Mouse (Mus musculus) hindbrain, postnatal 0 days (tissue): Measurements from ENCODE around the gene Tmprss2. TPM values are rescaled to one million over a fixed set of nuclear protein-coding genes. Genes with fewer than 3 reads are reported as not detected.

Experiments used
- ATAC-seq: fragments of 200-750 bp; cut with Nextera tagmentation; 2 replicates; pipeline ENCODE4 v1.8.0; 2017; ENCODE audit warnings: mild to moderate bottlenecking, moderate TSS enrichment, moderate library complexity
- DNase-seq: peaks from one replicate; pipeline ENCODE4 v3.0.0-alpha.2; 2015; ENCODE audit warnings: low spot score
- H3K27ac ChIP-seq: fragments of 300-500 bp; sonication (generic); 2 replicates; pipeline ENCODE4 v1.5.1; 2014; ENCODE audit warnings: mild to moderate bottlenecking
- H3K27me3 ChIP-seq: fragments of 300-500 bp; sonication (generic); 2 replicates; pipeline ENCODE4 v1.6.1; 2014; ENCODE audit warnings: low read length, mixed read lengths; ENCODE audit not compliant: insufficient read depth
- H3K36me3 ChIP-seq: fragments of 300-500 bp; sonication (generic); 2 replicates; pipeline ENCODE4 v1.6.1; 2014; ENCODE audit warnings: low read length, mixed read lengths; ENCODE audit not compliant: insufficient read depth
- H3K4me1 ChIP-seq: fragments of 300-500 bp; sonication (generic); 2 replicates; pipeline ENCODE4 v1.6.1; 2014; ENCODE audit warnings: antibody characterized with exemption, low read length, mixed read lengths; ENCODE audit not compliant: insufficient read depth
- H3K4me2 ChIP-seq: fragments of 300-500 bp; sonication (generic); 2 replicates; pipeline ENCODE4 v1.6.1; 2014; ENCODE audit warnings: low read depth, mild to moderate bottlenecking, low read length, moderate library complexity, mixed read lengths
- H3K4me3 ChIP-seq: fragments of 300-500 bp; sonication (generic); 2 replicates; pipeline ENCODE4 v1.5.1; 2014; ENCODE audit warnings: low read length
- H3K9ac ChIP-seq: fragments of 300-500 bp; sonication (generic); replicated peaks from 2 replicates; pipeline ENCODE4 v1.6.1; 2014; ENCODE audit warnings: mild to moderate bottlenecking, low read length, moderate library complexity, mixed read lengths
- H3K9me3 ChIP-seq: fragments of 300-500 bp; sonication (generic); 2 replicates; pipeline ENCODE4 v1.6.1; 2016; ENCODE audit warnings: low read length, mixed read lengths
- CTCF ChIP-seq: IDR thresholded peaks from 2 replicates; pipeline ENCODE4 v1.5.1; 2016; ENCODE audit warnings: antibody characterized with exemption, control low read depth, low read depth
- WGBS: fragments of 180-500 bp; shearing (Covaris S2); extraction: QIAGEN DNeasy Blood & Tissue Kit; methylation state at CpG from one replicate; pipeline ENCODE4 v1.1.7; 2014; 5-methylcytosine and 5-hydroxymethylcytosine counted together
- polyA plus RNA-seq: library from polyadenylated mRNA; unstranded; fragments of >200 nt; fragmentation: Nextera tagmentation; extraction: Ambion mirVana; gene quantifications from 2 replicates; pipeline ENCODE4 v1.2.1, GENCODE M21; 2015
- total RNA-seq: library from RNA; depleted of rRNA; stranded (reverse); fragments of >200 nt; gene quantifications from 2 replicates; pipeline ENCODE4 v1.2.3, GENCODE M21; 2014; rRNA removed

Gene Tmprss2
- total RNA-seq (not detected in 2 replicates), polyA plus RNA-seq (0.04 and 0.30 TPM in 2 replicates)

- Histone ChIP-seq H3K9ac (peak within 1 kb of the TSS; percentile 17; the same call in 1 of the 2 replicates), H3K36me3 (no peaks in the 10 kb centered on the region), H3K4me2 (peak within 1 kb of the TSS; percentile 59), H3K9me3 (no peaks in the 10 kb centered on the region), H3K4me1 (peaks cover 12% of the 10 kb centered on the region; the same call in 1 of the 2 replicates), H3K4me3 (peak within 1 kb of the TSS; percentile 31), H3K27me3 (peaks cover 23% of the 10 kb centered on the region), H3K27ac (no peak within 1 kb of the TSS)
- 3% methylated on average over 29 of the region's 30 CpGs for WGBS
- TF ChIP-seq CTCF: no peak
- DNase-seq (no peak), ATAC-seq (no peak)
These were observed at the start of gene Tmprss2 for GRCm38 (mm10) chr16:97610939-97611338. Gene Tmprss2 (minus strand): TSS chr16:97611195.

- TF ChIP-seq CTCF: no peak
- no peaks in the 10 kb centered on the region for H3K9me3 ChIP-seq
- no peak overlapping the region for H3K9ac ChIP-seq
- no peaks in the 10 kb centered on the region for H3K27me3 ChIP-seq
- whole genome bisulfite sequencing: 15% methylated on average over 1 of the region's 1 CpGs
- H3K4me3 ChIP-seq: no peak overlapping the region
- H3K36me3 ChIP-seq: no peaks in the 10 kb centered on the region
- DNase-seq (no peak), ATAC-seq (0 out of 2 replicates have a peak, but pooled peaks have one; percentile 18)
- no peak overlapping the region for H3K4me2 ChIP-seq
- no peak overlapping the region for H3K27ac ChIP-seq
- H3K4me1 ChIP-seq: no peaks in the 10 kb centered on the region
These were observed 48.2 kb upstream of the Tmprss2 start for GRCm38 (mm10) chr16:97659225-97659658.

GRCm38 (mm10) chr16:97658481-97658880 lies 47.5 kb upstream of the Tmprss2 start:
- 68% methylated on average over 6 of the region's 6 CpGs for WGBS
- no peaks in the 10 kb centered on the region for H3K4me1 ChIP-seq
- no peak overlapping the region for H3K27ac ChIP-seq
- H3K9me3 ChIP-seq: no peaks in the 10 kb centered on the region
- H3K4me3 ChIP-seq: no peak overlapping the region
- no peaks in the 10 kb centered on the region for H3K36me3 ChIP-seq
- DNase-seq: no peak
- TF ChIP-seq CTCF: no peak
- H3K4me2 ChIP-seq: no peak overlapping the region
- ATAC-seq: no peak
- H3K9ac ChIP-seq: no peak overlapping the region
- H3K27me3 ChIP-seq: no peaks in the 10 kb centered on the region

GRCm38 (mm10) chr16:97655800-97656199 lies 44.8 kb upstream of the Tmprss2 start:
- no peaks in the 10 kb centered on the region for H3K36me3 ChIP-seq
- WGBS: 79% methylated on average over 2 of the region's 2 CpGs
- no peak overlapping the region for H3K4me2 ChIP-seq
- DNase-seq (no peak), ATAC-seq (no peak)
- no peak overlapping the region for H3K9ac ChIP-seq
- no peaks in the 10 kb centered on the region for H3K4me1 ChIP-seq
- no peaks in the 10 kb centered on the region for H3K27me3 ChIP-seq
- H3K27ac ChIP-seq: no peak overlapping the region
- no peak overlapping the region for H3K4me3 ChIP-seq
- no peak for TF ChIP-seq CTCF
- no peaks in the 10 kb centered on the region for H3K9me3 ChIP-seq

GRCm38 (mm10) chr16:97649522-97650188 lies 38.7 kb upstream of the Tmprss2 start:
- Histone ChIP-seq H3K4me3 (no peak overlapping the region), H3K4me1 (no peaks in the 10 kb centered on the region), H3K9me3 (no peaks in the 10 kb centered on the region), H3K36me3 (no peaks in the 10 kb centered on the region), H3K27me3 (no peaks in the 10 kb centered on the region), H3K27ac (no peak overlapping the region), H3K9ac (no peak overlapping the region), H3K4me2 (no peak overlapping the region)
- TF ChIP-seq CTCF: no peak
- no peak for DNase-seq
- ATAC-seq: no peak
- 86% methylated on average over 9 of the region's 9 CpGs for WGBS

- Histone ChIP-seq H3K36me3 (no peaks in the 10 kb centered on the region), H3K9ac (no peak overlapping the region), H3K27me3 (no peaks in the 10 kb centered on the region), H3K4me2 (no peak overlapping the region), H3K4me1 (no peaks in the 10 kb centered on the region), H3K4me3 (no peak overlapping the region), H3K27ac (no peak overlapping the region), H3K9me3 (no peaks in the 10 kb centered on the region)
- ATAC-seq: no peak
- no peak for DNase-seq
- no peak for TF ChIP-seq CTCF
These were observed 33.7 kb upstream of the Tmprss2 start for GRCm38 (mm10) chr16:97644681-97645080.

- WGBS: 95% methylated on average over 3 of the region's 3 CpGs
These were observed 28.6 kb upstream of the Tmprss2 start for GRCm38 (mm10) chr16:97639630-97640029.

More at GRCm38 (mm10) chr16:97639630-97640029, 28.6 kb upstream of the Tmprss2 start:
- Histone ChIP-seq H3K4me3 (no peak overlapping the region), H3K27me3 (no peaks in the 10 kb centered on the region), H3K4me2 (no peak overlapping the region), H3K9ac (no peak overlapping the region), H3K36me3 (no peaks in the 10 kb centered on the region), H3K4me1 (no peaks in the 10 kb centered on the region), H3K27ac (no peak overlapping the region), H3K9me3 (no peaks in the 10 kb centered on the region)
- no peak for DNase-seq
- no peak for TF ChIP-seq CTCF
- no peak for ATAC-seq
